Mouse (Mus musculus) brain, adult 2 months (tissue): ENCODE results near the gene Ninl.

Source experiments
- DNase-seq: peaks from one replicate; pipeline ENCODE4 v3.0.0; 2011; ENCODE audit warnings: low read depth, low spot score

The Ninl gene

DNA sequence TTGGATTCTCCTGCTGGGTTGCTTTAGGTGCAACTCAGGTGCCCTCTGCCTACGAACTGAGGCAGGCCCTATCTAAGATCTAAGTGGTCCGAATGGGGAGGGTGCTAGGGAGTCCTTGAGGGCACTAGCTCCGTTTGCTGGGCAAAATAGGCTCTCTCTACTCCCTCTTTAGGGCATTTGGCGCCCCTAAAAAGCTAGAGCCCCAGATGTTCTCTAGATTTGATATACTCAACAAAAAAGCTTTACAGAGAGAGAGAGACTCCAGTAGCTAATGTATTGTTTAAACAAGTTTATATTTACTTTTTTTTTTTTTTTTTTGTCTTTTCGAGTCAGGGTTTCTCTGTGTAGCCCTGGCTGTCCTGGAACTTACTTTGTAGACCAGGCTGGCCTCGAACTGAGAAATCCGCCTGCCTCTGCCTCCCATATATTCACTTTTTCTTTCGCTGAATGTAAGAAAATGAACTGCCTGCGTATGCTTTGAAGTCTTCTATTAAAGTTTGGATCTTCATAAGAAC is 134.2 kb downstream of the Ninl start, which contains the start of gene Gins1:
Gins1 (plus strand) TSS at position 465 of the 515 bp plus-strand sequence.
- DNase-seq = no peak

DNA sequence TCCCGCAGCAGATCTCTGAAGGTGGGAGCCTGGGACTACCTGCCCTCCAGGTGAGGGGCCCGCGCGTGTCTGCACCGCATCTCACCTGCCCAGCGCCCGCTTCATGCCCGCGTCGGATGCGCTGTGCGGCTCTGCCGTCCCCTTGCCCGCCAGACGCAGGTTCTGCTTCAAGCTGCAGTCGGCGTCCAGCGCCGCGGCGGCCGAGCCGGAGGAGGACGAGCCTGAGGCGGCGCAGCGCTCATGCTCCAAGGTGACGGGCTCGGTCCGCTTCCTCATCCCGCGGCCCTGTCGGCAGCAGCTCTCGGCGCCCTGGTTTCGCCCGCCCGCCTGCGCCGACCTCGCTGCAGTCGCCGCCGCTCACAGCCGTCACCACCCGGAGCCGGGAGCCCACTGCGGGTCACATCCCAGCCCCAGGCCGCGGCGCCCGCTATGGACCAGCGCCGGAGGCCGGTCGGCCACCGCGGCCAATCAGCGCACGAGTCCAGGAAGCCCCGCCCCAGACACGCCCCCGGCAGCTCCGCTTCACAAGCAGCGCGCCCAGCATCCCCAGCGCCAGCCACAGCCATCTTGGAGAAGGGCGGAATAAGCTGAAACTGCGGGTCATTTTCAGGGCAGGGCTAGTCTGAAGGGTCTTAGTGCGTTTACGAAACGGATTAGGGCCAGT is 134.8 kb downstream of the Ninl start, which contains the start of gene Abhd12:
Abhd12 (minus strand) TSS at position 470 of the 664 bp plus-strand sequence.
- peak; percentile 99 for DNase-seq

DNA sequence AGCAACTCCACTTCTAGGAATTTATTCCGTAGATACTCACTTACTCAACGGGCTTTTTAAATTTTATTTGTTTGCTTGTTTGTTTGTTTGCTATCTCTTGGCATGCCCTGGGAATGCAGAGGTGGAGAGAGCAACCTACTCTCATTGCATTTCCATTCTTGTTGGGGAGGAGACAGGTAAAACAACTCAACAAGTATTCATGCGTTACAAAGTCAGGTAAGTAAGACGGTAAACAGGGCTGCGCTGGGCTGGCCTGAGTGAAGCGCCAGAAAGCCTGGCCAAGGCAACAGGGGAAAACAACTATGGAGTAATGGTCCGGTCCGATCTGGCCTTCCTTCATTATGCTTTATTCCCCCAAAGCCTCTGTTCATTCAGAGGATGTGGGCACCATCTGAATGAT is 136.8 kb downstream of the Ninl start:
- peak; percentile 31 for DNase-seq

DNA sequence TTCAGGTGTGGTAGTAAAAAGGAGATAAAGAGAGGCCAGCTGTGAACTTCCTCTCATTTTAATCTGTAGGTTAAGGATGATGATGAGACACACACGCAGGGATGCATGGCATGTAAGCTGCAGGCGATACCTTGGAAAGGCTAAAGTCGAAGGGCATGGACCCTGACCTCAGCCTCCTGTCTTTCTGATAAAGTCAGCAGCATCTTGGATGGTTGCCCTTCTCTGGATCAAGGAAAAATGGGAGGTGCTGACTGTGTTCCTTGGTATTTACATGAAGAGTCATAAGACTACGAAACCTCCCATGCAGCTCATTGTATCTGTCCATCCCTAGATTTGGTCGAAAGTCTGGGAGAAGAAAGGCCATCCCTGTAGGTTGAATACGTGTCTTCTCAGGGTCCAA is 138.8 kb downstream of the Ninl start:
- no peak for DNase-seq

DNA sequence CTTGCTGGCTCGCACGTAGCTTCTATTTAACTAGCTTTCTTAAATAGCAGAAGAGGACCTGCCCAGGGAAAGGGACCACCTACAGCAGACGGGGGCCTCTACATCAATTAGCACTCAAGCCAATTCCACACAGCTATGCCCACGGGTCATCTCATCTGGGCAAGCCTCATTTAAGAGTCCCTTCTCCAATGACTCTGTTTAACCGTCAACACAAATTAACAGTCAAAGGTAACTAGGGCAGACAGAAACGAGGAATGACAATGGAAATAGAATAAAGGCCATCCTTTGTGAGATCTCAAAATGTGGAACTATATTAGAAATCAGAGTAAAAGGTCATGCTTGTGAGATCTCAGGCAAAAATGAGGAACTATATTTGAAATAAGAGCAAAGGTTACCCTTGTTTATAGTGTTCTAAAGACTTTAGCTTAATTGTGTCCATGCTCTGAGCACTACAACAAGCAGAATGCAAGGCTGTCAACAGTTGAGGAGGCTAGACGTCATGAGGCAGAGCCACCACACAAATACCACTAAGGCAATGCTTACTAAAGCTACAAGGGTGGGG is 143.4 kb downstream of the Ninl start:
- DNase-seq = no peak

DNA sequence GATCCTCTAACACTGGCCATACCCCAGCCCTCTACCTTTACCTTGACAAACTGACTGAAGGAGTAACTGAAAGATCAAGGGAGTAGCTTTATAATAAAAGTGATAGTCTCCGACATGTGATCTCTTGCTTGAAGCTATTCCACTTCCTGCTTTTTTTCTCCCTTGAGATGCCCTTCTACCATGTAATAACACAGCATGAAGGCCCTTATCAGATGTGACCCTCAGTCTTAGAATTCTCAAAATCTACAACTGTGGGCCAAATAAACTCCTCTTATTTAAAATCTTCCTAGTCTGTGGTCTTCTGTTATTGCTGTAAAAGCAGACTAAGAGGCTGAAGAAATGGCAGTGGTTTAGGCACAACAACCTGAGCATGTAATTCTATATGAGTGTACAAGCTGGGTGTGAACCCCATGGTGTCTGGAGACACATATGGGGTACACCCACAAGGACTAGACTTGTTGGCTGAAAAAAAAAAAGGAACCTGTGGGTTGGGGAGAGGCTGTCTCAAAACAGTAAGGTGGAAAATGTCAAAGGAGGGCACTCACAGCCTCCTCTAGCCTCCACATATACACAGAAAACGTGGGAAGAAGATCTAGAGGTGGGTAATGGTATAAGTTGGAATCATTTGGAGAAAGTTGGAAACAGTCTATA is 144.4 kb downstream of the Ninl start:
- peak; percentile 57 for DNase-seq

DNA sequence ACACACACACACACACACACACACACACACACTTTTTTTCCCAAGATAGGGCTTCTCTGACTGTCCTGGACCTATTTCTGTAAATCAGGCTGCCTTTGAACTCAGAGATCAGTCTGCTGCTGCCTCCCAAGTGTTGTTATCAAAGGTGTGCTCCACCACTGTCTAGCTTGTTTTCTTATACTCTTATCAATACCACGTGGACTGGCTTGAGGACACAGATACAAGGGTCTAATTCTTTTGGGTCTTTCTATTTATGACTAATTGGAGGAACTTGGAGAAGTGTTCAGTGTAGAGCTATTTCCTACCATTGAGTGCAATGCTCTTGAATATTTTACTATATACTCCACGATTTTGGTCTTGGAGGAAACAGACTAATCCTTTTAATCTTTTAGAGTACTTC is 151.8 kb downstream of the Ninl start:
- DNase-seq = no peak

DNA sequence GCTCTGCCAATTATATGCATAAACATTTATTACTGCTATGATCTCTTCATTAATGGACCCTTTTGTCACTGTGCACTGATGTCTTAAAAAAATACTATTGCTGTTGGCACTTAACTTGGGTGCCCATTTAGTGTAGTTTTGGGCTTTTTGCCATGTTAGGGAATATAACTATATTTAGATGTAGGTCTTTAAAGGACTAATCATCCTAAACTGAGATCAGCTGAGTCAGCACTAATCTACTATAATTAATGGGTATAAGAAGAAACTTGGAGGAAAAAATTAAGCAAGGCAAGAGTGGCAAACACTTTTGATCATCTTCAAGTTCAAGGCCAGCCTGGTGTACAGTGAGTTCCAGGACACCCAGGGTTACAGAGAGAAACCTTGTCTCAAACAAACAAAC is 152.9 kb downstream of the Ninl start:
- no peak for DNase-seq

DNA sequence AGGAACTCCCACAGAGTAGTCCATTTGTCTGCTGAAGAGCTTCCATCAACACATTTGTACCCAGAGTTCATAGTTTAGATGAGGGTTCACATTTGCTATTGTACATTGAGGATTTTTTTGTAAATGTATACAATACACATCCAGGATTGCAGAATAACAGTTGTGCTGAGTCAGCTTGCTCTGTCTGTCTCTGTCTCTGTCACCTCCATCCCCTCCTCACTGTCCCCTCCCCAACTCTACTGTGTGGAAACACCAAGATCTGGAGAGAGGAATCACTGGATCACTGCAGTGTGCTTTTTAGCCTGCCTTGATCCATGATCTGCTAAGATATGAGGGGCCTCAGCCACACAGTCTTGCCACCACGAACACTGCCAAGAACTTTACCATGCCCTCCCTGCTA is 153.4 kb downstream of the Ninl start:
- no peak for DNase-seq

DNA sequence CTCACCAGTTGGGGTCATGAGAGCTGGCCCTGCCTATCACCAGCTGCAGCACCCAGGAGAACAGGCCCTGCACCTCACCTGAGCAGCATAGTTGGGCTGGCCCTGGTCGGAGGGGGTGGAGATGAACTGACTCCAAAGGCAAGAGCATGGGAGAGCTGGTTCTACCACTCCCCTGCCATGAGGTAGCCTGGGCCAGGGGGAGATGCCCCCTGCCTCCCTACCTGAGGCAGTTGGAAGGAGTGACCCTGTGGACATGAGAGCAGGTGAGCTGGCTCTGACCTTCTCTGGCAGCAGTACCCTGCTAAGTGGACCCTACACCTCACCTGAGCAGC is 154.4 kb downstream of the Ninl start:
- DNase-seq = no peak
